Mouse (Mus musculus): ENCODE data around the gene Lgals2. TPM values are rescaled to one million over a fixed set of nuclear protein-coding genes. Genes with fewer than 3 reads are reported as not detected.

Gene Lgals2
- polyA plus RNA-seq, 1 experiment: 2,134 TPM

GRCm38 (mm10) chr15:78805351-78805750 lies 50.0 kb downstream of the Lgals2 start:
- Histone ChIP-seq H3K4me1 (ENCODE audit: control insufficient read depth, insufficient read depth, insufficient read length, low read length) (peaks cover 36% of the 10 kb centered on the region), H3K27me3 (ENCODE audit: control insufficient read depth, insufficient read depth, low read length) (no peaks in the 10 kb centered on the region), H3K27ac (ENCODE audit: insufficient read depth, low read depth, low read length) (no peak overlapping the region), H3K36me3 (ENCODE audit: control insufficient read depth, insufficient read depth, low read length) (no peaks in the 10 kb centered on the region), H3K4me3 (ENCODE audit: low read depth, low read length) (no peak overlapping the region)
- WGBS: 38% methylated on average over 2 of the region's 2 CpGs
- TF ChIP-seq CTCF (IDR thresholded peaks at IDR 0.05; ENCODE audit: extremely low read depth, insufficient read length, insufficient replicate concordance, low read depth, low read length) (no peak), POLR2A (IDR thresholded peaks at IDR 0.05; ENCODE audit: low read depth, low read length) (no peak)

GRCm38 (mm10) chr15:78804326-78804725 lies 51.0 kb downstream of the Lgals2 start:
- no peak for TF ChIP-seq CTCF (IDR thresholded peaks at IDR 0.05; ENCODE audit: extremely low read depth, insufficient read length, insufficient replicate concordance, low read depth, low read length)
- no peak for TF ChIP-seq POLR2A (IDR thresholded peaks at IDR 0.05; ENCODE audit: low read depth, low read length)
- H3K27ac ChIP-seq (ENCODE audit: insufficient read depth, low read depth, low read length): peak overlapping the region; percentile 66
- WGBS: 13% methylated on average over 6 of the region's 6 CpGs

GRCm38 (mm10) chr15:78803499-78803900 lies 51.8 kb downstream of the Lgals2 start:
- Histone ChIP-seq H3K4me3 (ENCODE audit: low read depth, low read length) (peak overlapping the region; percentile 86; the same call in 1 of the 2 replicates), H3K36me3 (ENCODE audit: control insufficient read depth, insufficient read depth, low read length) (peaks cover 3% of the 10 kb centered on the region; the same call in 1 of the 2 replicates), H3K27ac (ENCODE audit: insufficient read depth, low read depth, low read length) (peak overlapping the region; percentile 66), H3K4me1 (ENCODE audit: control insufficient read depth, insufficient read depth, insufficient read length, low read length) (peaks cover 36% of the 10 kb centered on the region), H3K27me3 (ENCODE audit: control insufficient read depth, insufficient read depth, low read length) (no peaks in the 10 kb centered on the region)
- WGBS: 8% methylated on average over 8 of the region's 8 CpGs
- no peak for TF ChIP-seq CTCF (IDR thresholded peaks at IDR 0.05; ENCODE audit: extremely low read depth, insufficient read length, insufficient replicate concordance, low read depth, low read length)
- no peak for TF ChIP-seq POLR2A (IDR thresholded peaks at IDR 0.05; ENCODE audit: low read depth, low read length)

More at GRCm38 (mm10) chr15:78804326-78804725, 51.0 kb downstream of the Lgals2 start:
- Histone ChIP-seq H3K27me3 (ENCODE audit: control insufficient read depth, insufficient read depth, low read length) (no peaks in the 10 kb centered on the region), H3K4me1 (ENCODE audit: control insufficient read depth, insufficient read depth, insufficient read length, low read length) (peaks cover 36% of the 10 kb centered on the region), H3K4me3 (ENCODE audit: low read depth, low read length) (no peak overlapping the region), H3K36me3 (ENCODE audit: control insufficient read depth, insufficient read depth, low read length) (no peaks in the 10 kb centered on the region)

- TF ChIP-seq POLR2A (IDR thresholded peaks at IDR 0.05; ENCODE audit: low read depth, low read length) (no peak; the same call in 1 of the 2 replicates), CTCF (IDR thresholded peaks at IDR 0.05; ENCODE audit: extremely low read depth, insufficient read length, insufficient replicate concordance, low read depth, low read length) (no peak)
- no peaks in the 10 kb centered on the region for H3K27me3 ChIP-seq (ENCODE audit: control insufficient read depth, insufficient read depth, low read length)
- peak within 1 kb of the TSS; percentile 75 for H3K27ac ChIP-seq (ENCODE audit: insufficient read depth, low read depth, low read length)
- under 1% methylated on average over 70 of the region's 70 CpGs for WGBS
- peaks cover 5% of the 10 kb centered on the region; the same call in 1 of the 2 replicates for H3K36me3 ChIP-seq (ENCODE audit: control insufficient read depth, insufficient read depth, low read length)
- H3K4me3 ChIP-seq (ENCODE audit: low read depth, low read length): peak within 1 kb of the TSS; percentile 86
- peaks cover 36% of the 10 kb centered on the region for H3K4me1 ChIP-seq (ENCODE audit: control insufficient read depth, insufficient read depth, insufficient read length, low read length)
Measured at GRCm38 (mm10) chr15:78802776-78803391, 52.4 kb downstream of the Lgals2 start, which contains the start of gene Card10. Gene Card10 (minus strand): TSS chr15:78803042.

- Histone ChIP-seq H3K27ac (ENCODE audit: insufficient read depth, low read depth, low read length) (peak overlapping the region; percentile 75), H3K27me3 (ENCODE audit: control insufficient read depth, insufficient read depth, low read length) (no peaks in the 10 kb centered on the region), H3K4me1 (ENCODE audit: control insufficient read depth, insufficient read depth, insufficient read length, low read length) (peaks cover 30% of the 10 kb centered on the region), H3K36me3 (ENCODE audit: control insufficient read depth, insufficient read depth, low read length) (peaks cover 5% of the 10 kb centered on the region; the same call in 1 of the 2 replicates), H3K4me3 (ENCODE audit: low read depth, low read length) (peak overlapping the region; percentile 86)
- TF ChIP-seq POLR2A (IDR thresholded peaks at IDR 0.05; ENCODE audit: low read depth, low read length): no peak
- TF ChIP-seq CTCF (IDR thresholded peaks at IDR 0.05; ENCODE audit: extremely low read depth, insufficient read length, insufficient replicate concordance, low read depth, low read length): no peak
- WGBS: 2% methylated on average over 65 of the region's 67 CpGs
Measured at GRCm38 (mm10) chr15:78801971-78802741, 53.2 kb downstream of the Lgals2 start.

- peaks cover 24% of the 10 kb centered on the region for H3K4me1 ChIP-seq (ENCODE audit: control insufficient read depth, insufficient read depth, insufficient read length, low read length)
- 54% methylated on average over 9 of the region's 9 CpGs for WGBS
- no peak for TF ChIP-seq POLR2A (IDR thresholded peaks at IDR 0.05; ENCODE audit: low read depth, low read length)
- no peak for TF ChIP-seq CTCF (IDR thresholded peaks at IDR 0.05; ENCODE audit: extremely low read depth, insufficient read length, insufficient replicate concordance, low read depth, low read length)
- peak overlapping the region; percentile 86 for H3K4me3 ChIP-seq (ENCODE audit: low read depth, low read length)
- no peak overlapping the region for H3K27ac ChIP-seq (ENCODE audit: insufficient read depth, low read depth, low read length)
- H3K27me3 ChIP-seq (ENCODE audit: control insufficient read depth, insufficient read depth, low read length): no peaks in the 10 kb centered on the region
- H3K36me3 ChIP-seq (ENCODE audit: control insufficient read depth, insufficient read depth, low read length): peaks cover 5% of the 10 kb centered on the region; the same call in 1 of the 2 replicates
Measured at GRCm38 (mm10) chr15:78801571-78801970, 53.8 kb downstream of the Lgals2 start.

Other genes starting within 250 kb of the Lgals2 start
- 0.14 and 0.35 TPM in 2 replicates for gene Elfn2, start 136.8 kb downstream of the Lgals2 start, polyA plus RNA-seq (2012; rRNA removed)
- gene Mfng, start 82.1 kb downstream of the Lgals2 start, polyA plus RNA-seq (2012; rRNA removed): 4.7 and 7.9 TPM in 2 replicates
- 15.8 and 28.3 TPM in 2 replicates for gene Card10, start 52.5 kb downstream of the Lgals2 start, polyA plus RNA-seq (2012; rRNA removed)
- gene Cdc42ep1, start 12.9 kb downstream of the Lgals2 start, polyA plus RNA-seq (2012; rRNA removed): 18.9 and 26.0 TPM in 2 replicates
- 62.5 and 105 TPM in 2 replicates for gene Gga1, start 21.7 kb upstream of the Lgals2 start, polyA plus RNA-seq (2012; rRNA removed)
- gene Gm49510, start 44.1 kb upstream of the Lgals2 start, polyA plus RNA-seq (2012; rRNA removed): 0.13 TPM in 1 of 2 replicates, not detected in the other
- gene Sh3bp1, start 44.2 kb upstream of the Lgals2 start, polyA plus RNA-seq (2012; rRNA removed): 41.3 and 48.8 TPM in 2 replicates
- gene Pdxp, start 58.4 kb upstream of the Lgals2 start, polyA plus RNA-seq (2012; rRNA removed): 3.9 and 4.2 TPM in 2 replicates
- 51.7 and 77.0 TPM in 2 replicates for gene Lgals1, start 71.2 kb upstream of the Lgals2 start, polyA plus RNA-seq (2012; rRNA removed)
- 7.3 and 11.7 TPM in 2 replicates for gene Nol12, start 79.4 kb upstream of the Lgals2 start, polyA plus RNA-seq (2012; rRNA removed)
- 43.3 and 123 TPM in 2 replicates for gene Triobp, start 92.2 kb upstream of the Lgals2 start, polyA plus RNA-seq (2012; rRNA removed)
- 120 and 218 TPM in 2 replicates for gene H1f0, start 172.9 kb upstream of the Lgals2 start, polyA plus RNA-seq (2012; rRNA removed)
- gene Galr3, start 186.4 kb upstream of the Lgals2 start, polyA plus RNA-seq (2012; rRNA removed): 2.2 and 8.0 TPM in 2 replicates
- 70.4 and 92.7 TPM in 2 replicates for gene Ankrd54, start 207.4 kb upstream of the Lgals2 start, polyA plus RNA-seq (2012; rRNA removed)
- 52.5 and 88.3 TPM in 2 replicates for gene Eif3l, start 219.7 kb upstream of the Lgals2 start, polyA plus RNA-seq (2012; rRNA removed)